Comparison of ENCODE assay signal across 9 mouse cellular contexts in genomic region chr3:56698248-56698647, GRCm38 (mm10).
A peak's percentile ranks its signal among the peaks of the same experiment; 100 is the strongest.
DNase-seq lines count a peak whose midpoint lies in the region; ATAC-seq and TF ChIP-seq lines count a peak whose summit lies in the region.
"Had no signal": no experiment of that assay in that cellular context is flagged by ENCODE, and none has a peak within 500 bp of the region (broad histone marks: within the 10 kb centered on the region; RNA-seq: fewer than 3 reads in every experiment).

No protein-coding gene starts in this region.

- WGBS in midbrain, embryonic 13.5 days: 7% methylated on average over 1 of the region's 1 CpGs
- 16% methylated on average over 1 of the region's 1 CpGs for WGBS in lung, adult 2 months

- peak overlapping the region; percentile 15; the same call in 1 of the 2 replicates for H3K4me2 ChIP-seq in midbrain, embryonic 13.5 days (replicated peaks)

- H3K4me3 ChIP-seq in midbrain, embryonic 13.5 days (replicated peaks): no peak overlapping the region
- no peak overlapping the region for H3K4me3 ChIP-seq in lung, adult 2 months (replicated peaks; ENCODE audit: extremely low read depth, low read depth, low read length)

- peak; percentile 38 for DNase-seq in adrenal gland, adult 2 months
- no peak for DNase-seq in adrenal gland, adult 18-20 months (ENCODE audit: low spot score in 2 of 2)
- peak; percentile 62 for DNase-seq in forelimb bud, embryonic 11.5 days (ENCODE audit: low read depth, low spot score)
- peak; percentile 1 to 13 for DNase-seq in kidney, postnatal 4 days
- DNase-seq in urinary bladder, postnatal 36 days (ENCODE audit: low spot score in 2 of 2): no peak
- no peak for DNase-seq in lung, adult 2 months
- DNase-seq in lung, adult 18-20 months: no peak

- no peaks in the 10 kb centered on the region for H3K9me3 ChIP-seq in midbrain, embryonic 13.5 days

- no peaks in the 10 kb centered on the region for H3K36me3 ChIP-seq in midbrain, embryonic 13.5 days

- TF ChIP-seq POLR2A in lung, adult 2 months (IDR thresholded peaks at IDR 0.05; ENCODE audit: borderline replicate concordance, extremely low read depth, low read depth, low read length): no peak

- no peaks in the 10 kb centered on the region for H3K27me3 ChIP-seq in midbrain, embryonic 13.5 days

- ATAC-seq in midbrain, embryonic 13.5 days: peak; percentile 99

- H3K27ac ChIP-seq in midbrain, embryonic 13.5 days: peak overlapping the region; percentile 92
- H3K27ac ChIP-seq: liver, embryonic 14.5 days had no signal

- no peak for TF ChIP-seq CTCF in lung, adult 2 months (IDR thresholded peaks at IDR 0.05; ENCODE audit: insufficient read depth, low read length)

- peaks cover 34% of the 10 kb centered on the region for H3K4me1 ChIP-seq in midbrain, embryonic 13.5 days (replicated peaks)
- no peaks in the 10 kb centered on the region for H3K4me1 ChIP-seq in lung, adult 2 months (ENCODE audit: control insufficient read depth, insufficient read depth, low read length)

- no peak overlapping the region for H3K9ac ChIP-seq in midbrain, embryonic 13.5 days (replicated peaks)
- H3K9ac ChIP-seq: liver, embryonic 14.5 days had no signal

Comparison
In these comparisons a context has a peak if more than half of its experiments do, and no peak if none do; other contexts are left out.
1. DNase-seq: peak in adrenal gland, adult 2 months (single experiment), forelimb bud, embryonic 11.5 days (single experiment) and kidney, postnatal 4 days (2 of 2); none in adrenal gland, adult 18-20 months (0 of 2), urinary bladder, postnatal 36 days (0 of 2), lung, adult 2 months (single experiment) and lung, adult 18-20 months (0 of 2).